Mouse (Mus musculus) hindbrain, embryonic 14.5 days (tissue): ENCODE measurements at regions not wholly inside any gene's neighbourhood (a gene's known extent, or its start where the extent isn't known, plus 50 kb on each side); places are given as distances from the start of the nearest gene placed in this dataset.

ENCODE experiments used
- ATAC-seq: fragments of 200-750 bp; cut with Nextera tagmentation; 2 replicates; pipeline ENCODE4 v1.8.0; 2017; ENCODE audit warnings: moderate number of reproducible peaks, mild to moderate bottlenecking, moderate TSS enrichment, moderate library complexity; ENCODE audit not compliant: low FRiP score
- DNase-seq: peaks from one replicate; pipeline ENCODE4 v3.0.0-alpha.2; 2015; ENCODE audit warnings: low spot score
- H3K27ac ChIP-seq: fragments of 300-500 bp; sonication (generic); 2 replicates; pipeline ENCODE4 v1.5.1; 2014; ENCODE audit warnings: mild to moderate bottlenecking, moderate library complexity
- H3K27me3 ChIP-seq: fragments of 300-500 bp; sonication (generic); 2 replicates; pipeline ENCODE4 v1.6.1; 2014; ENCODE audit warnings: mild to moderate bottlenecking, low read length, mixed read lengths; ENCODE audit not compliant: control insufficient read depth, insufficient read depth
- H3K36me3 ChIP-seq: fragments of 300-500 bp; sonication (generic); replicated peaks from 2 replicates; pipeline ENCODE4 v1.6.1; 2014; ENCODE audit not compliant: control insufficient read depth, insufficient read depth
- H3K4me1 ChIP-seq: fragments of 300-500 bp; sonication (generic); replicated peaks from 2 replicates; pipeline ENCODE4 v1.6.1; 2014; ENCODE audit warnings: antibody characterized with exemption, low read length, mixed read lengths; ENCODE audit not compliant: control insufficient read depth, insufficient read depth
- H3K4me2 ChIP-seq: fragments of 300-500 bp; sonication (generic); replicated peaks from 2 replicates; pipeline ENCODE4 v1.6.1; 2014; ENCODE audit warnings: mild to moderate bottlenecking, moderate library complexity
- H3K4me3 ChIP-seq: fragments of 300-500 bp; sonication (generic); replicated peaks from 2 replicates; pipeline ENCODE4 v1.5.1; 2014; ENCODE audit warnings: mild to moderate bottlenecking, low read length
- H3K9ac ChIP-seq: fragments of 300-500 bp; sonication (generic); 2 replicates; pipeline ENCODE4 v1.6.1; 2014
- H3K9me3 ChIP-seq: fragments of 300-500 bp; sonication (generic); 2 replicates; pipeline ENCODE4 v1.6.1; 2016; ENCODE audit warnings: low read length; ENCODE audit not compliant: control insufficient read depth
- WGBS: fragments of 180-500 bp; shearing (Covaris S2); extraction: QIAGEN DNeasy Blood & Tissue Kit; methylation state at CpG from one replicate; pipeline ENCODE4 v1.1.7; 2014; 5-methylcytosine and 5-hydroxymethylcytosine counted together

DNA sequence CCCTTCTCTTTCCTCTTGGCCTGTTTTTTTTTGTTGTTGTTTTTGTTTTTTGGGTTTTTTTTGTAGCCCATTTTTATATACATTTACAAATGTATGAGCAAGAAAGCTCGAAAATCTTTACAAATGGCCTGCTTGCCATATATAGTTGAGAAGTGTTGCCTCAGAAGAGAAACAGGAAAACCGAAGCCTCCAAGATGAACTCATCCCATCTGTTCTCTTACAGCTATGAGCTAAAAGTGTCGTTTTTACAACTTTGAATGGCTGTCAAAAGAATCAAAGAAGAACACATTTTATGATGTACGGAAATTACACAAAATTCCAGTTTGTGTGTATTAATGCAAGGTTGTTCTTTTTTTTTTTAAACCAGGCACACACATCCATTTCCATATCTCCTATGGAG, 342.0 kb upstream of the Klf4 start:
- no peaks in the 10 kb centered on the region for H3K27me3 ChIP-seq
- ATAC-seq (no peak), DNase-seq (no peak)
- H3K9me3 ChIP-seq, result no peaks in the 10 kb centered on the region
- H3K27ac ChIP-seq, result no peak overlapping the region
- H3K4me1 ChIP-seq, result no peaks in the 10 kb centered on the region
- WGBS, result 90% methylated on average over 4 of the region's 4 CpGs
- H3K9ac ChIP-seq, result no peak overlapping the region
- H3K4me2 ChIP-seq, result no peak overlapping the region
- H3K36me3 ChIP-seq, result no peaks in the 10 kb centered on the region
- H3K4me3 ChIP-seq, result no peak overlapping the region

DNA sequence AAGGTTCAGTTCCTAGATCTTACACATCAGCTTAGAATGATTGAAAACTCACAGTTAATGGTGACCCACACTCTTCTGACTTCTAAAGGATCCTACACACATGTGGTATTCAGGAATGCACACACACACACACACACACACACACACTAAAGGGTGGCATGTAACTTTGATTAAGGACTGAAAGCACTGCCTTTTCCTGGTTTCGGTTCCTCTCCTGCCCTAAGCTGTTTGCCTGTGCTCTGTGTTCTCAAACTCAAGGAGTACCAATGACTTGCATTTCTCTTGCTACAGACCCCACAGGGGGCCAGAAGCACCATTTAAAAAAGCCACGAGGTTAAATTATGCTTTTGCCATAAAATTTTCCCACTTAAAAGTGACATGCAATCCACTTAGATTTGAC, 327.8 kb upstream of the Klf4 start:
- no peak for ATAC-seq
- Histone ChIP-seq H3K27me3 (no peaks in the 10 kb centered on the region), H3K4me2 (no peak overlapping the region), H3K27ac (no peak overlapping the region), H3K4me1 (no peaks in the 10 kb centered on the region), H3K9ac (no peak overlapping the region), H3K9me3 (no peaks in the 10 kb centered on the region), H3K4me3 (no peak overlapping the region), H3K36me3 (no peaks in the 10 kb centered on the region)
- whole genome bisulfite sequencing, result 74% methylated on average over 2 of the region's 2 CpGs
- DNase-seq, result no peak

DNA sequence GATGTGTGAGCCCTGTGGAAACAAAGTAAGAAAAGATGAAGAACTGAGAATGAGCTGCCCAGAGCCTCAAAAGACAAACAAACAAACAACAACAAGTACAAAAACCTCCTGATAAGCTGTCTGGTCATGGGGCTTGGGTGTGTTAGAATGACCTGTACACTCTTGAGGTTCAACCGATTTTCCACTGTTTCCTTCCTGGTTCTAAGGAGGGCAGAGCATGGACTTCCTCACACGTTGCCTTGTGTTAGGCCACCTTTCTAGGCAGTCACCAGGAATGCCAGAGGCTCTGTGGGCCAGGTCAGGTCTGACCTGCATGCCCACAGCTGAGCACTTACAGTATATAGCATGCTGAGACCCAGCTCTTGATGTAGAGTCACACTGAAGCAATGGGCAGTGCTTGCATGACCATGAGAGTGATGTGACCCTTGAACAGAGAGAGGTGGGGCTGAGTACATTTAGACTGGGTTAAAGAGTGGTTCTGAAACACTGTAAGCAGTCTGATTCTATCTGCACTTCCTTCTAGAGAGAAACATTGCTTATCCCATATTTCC, 327.0 kb upstream of the Klf4 start:
- Histone ChIP-seq H3K27me3 (no peaks in the 10 kb centered on the region), H3K4me3 (no peak overlapping the region), H3K9ac (no peak overlapping the region), H3K4me1 (no peaks in the 10 kb centered on the region), H3K27ac (no peak overlapping the region), H3K36me3 (no peaks in the 10 kb centered on the region), H3K4me2 (no peak overlapping the region), H3K9me3 (no peaks in the 10 kb centered on the region)
- WGBS, result 89% methylated on average over 2 of the region's 2 CpGs
- DNase-seq (no peak), ATAC-seq (no peak)

- Histone ChIP-seq H3K4me1 (no peaks in the 10 kb centered on the region), H3K4me3 (no peak overlapping the region), H3K9ac (no peak overlapping the region), H3K36me3 (no peaks in the 10 kb centered on the region), H3K9me3 (no peaks in the 10 kb centered on the region), H3K27me3 (no peaks in the 10 kb centered on the region), H3K27ac (no peak overlapping the region), H3K4me2 (no peak overlapping the region)
- ATAC-seq, result no peak
- WGBS, result 100% methylated on average over 1 of the region's 1 CpGs
- DNase-seq, result no peak
Observed at GRCm38 (mm10) chr4:55851430-55851829, 319.2 kb upstream of the Klf4 start.

DNA sequence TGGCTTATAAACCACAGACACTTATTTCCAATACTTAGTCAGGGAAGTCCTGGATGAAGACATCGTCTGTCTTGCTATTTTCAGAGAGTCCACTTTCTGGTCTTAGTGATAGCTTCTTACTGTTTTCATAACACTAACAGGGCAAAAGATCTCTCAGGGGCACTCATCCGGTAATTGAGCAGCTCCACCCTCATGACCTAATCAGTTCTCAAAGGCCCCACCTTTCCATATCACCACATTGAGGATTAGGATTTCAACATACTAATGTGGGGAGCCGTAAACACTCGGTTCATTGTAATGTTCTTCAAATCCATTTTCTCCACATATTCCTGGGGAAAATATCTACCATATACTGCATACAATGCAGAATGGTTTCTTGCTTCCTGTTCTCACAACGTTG, 318.8 kb upstream of the Klf4 start:
- DNase-seq (no peak), ATAC-seq (no peak)
- no peaks in the 10 kb centered on the region for H3K9me3 ChIP-seq
- no peaks in the 10 kb centered on the region for H3K4me1 ChIP-seq
- 87% methylated on average over 5 of the region's 5 CpGs for WGBS
- H3K4me2 ChIP-seq, result no peak overlapping the region
- no peaks in the 10 kb centered on the region for H3K27me3 ChIP-seq
- no peak overlapping the region for H3K27ac ChIP-seq
- no peak overlapping the region for H3K4me3 ChIP-seq
- H3K9ac ChIP-seq, result no peak overlapping the region
- no peaks in the 10 kb centered on the region for H3K36me3 ChIP-seq

DNA sequence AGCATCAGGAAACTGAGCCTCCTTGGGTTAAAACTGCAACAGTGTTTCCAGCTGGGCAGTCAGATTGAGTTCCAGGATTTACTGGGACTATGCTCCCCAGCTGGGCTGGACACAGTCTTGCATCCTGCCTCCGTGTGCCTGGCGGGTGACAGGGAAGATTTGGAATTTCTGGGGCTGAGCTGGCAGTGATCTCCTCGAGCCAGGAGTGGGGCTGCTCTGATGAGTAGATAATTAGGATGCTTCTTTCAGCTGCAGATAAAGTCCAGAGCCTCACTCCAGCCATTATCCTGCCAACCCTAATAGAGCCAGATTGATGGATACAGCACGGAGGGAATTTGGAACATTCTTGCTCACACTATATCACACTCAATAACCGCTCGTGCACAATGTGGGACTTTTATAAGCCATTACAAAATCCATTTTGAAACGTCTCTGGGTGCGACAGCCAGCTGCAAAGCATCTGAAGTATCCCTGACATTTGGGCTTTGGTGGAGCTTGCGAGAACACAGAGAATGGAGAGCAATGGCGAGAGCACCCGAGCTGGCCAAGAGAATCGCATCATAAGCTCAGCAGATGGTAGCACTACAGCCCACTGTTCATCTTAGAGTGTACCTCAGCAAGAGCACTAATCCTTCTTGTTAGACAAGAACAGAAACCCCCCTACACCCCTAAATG, 311.6 kb upstream of the Klf4 start:
- H3K27me3 ChIP-seq, result no peaks in the 10 kb centered on the region
- H3K4me3 ChIP-seq, result no peak overlapping the region
- H3K9me3 ChIP-seq, result no peaks in the 10 kb centered on the region
- 56% methylated on average over 12 of the region's 12 CpGs for WGBS
- DNase-seq (no peak), ATAC-seq (no peak)
- no peaks in the 10 kb centered on the region for H3K4me1 ChIP-seq
- no peaks in the 10 kb centered on the region for H3K36me3 ChIP-seq
- no peak overlapping the region for H3K27ac ChIP-seq
- no peak overlapping the region for H3K9ac ChIP-seq
- no peak overlapping the region for H3K4me2 ChIP-seq

DNA sequence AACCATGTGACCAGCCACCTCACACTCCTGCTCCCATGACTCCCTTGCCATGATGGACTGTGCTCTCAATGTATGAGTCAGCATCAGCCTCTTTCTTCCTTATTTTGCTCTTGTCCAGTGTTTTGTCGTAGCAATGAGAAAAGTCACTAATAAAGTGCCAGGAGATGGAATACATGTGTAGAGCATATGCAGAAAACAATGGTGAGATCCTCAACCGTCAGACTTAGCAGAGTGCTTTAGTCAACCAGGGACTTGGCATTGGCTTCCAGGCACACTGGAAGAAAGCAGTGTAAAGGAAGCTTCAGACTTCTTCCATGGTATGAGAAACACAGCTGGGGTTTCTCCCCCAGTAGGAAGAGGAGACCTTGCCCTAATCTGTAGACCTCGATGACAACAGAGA, 306.3 kb upstream of the Klf4 start:
- DNase-seq, result no peak
- H3K4me1 ChIP-seq, result no peaks in the 10 kb centered on the region
- no peak overlapping the region for H3K9ac ChIP-seq
- H3K4me3 ChIP-seq, result no peak overlapping the region
- no peaks in the 10 kb centered on the region for H3K9me3 ChIP-seq
- no peak overlapping the region for H3K27ac ChIP-seq
- no peak overlapping the region for H3K4me2 ChIP-seq
- H3K27me3 ChIP-seq, result no peaks in the 10 kb centered on the region
- no peak for ATAC-seq
- WGBS, result 87% methylated on average over 3 of the region's 3 CpGs
- H3K36me3 ChIP-seq, result no peaks in the 10 kb centered on the region

DNA sequence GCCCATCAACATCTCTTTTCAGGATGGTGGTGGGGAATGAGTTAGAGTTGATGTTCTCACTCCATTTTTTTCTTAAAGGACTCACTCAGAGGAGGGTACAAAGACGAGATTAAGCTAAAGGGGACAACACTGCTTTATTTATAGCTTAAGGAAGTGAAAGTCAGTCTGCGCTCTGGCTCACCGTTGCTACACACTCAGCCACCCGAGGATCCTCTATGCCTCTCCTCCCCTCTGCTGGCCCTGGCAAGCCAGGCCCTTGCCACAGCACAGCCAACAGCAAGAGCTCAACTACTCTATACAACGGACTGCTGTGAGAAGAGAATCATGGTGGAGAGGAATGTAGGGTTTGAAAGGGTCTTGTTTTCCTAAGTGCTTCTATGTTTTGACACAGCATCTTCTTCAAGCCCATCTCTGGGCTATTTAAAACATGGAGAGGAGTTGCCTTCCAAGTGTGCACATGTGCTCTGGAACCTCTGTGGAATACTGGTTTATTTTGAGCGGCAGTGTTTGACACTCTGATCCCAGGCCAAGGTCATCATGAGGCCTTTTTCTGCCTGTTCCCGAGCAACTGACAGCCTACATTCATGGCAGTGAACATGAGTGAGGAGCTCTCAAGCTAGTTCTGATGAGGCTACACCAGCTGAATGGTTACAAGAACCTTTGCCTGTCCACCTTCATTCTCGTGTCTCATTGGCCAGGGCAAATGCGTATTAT, 291.9 kb upstream of the Klf4 start:
- 82% methylated on average over 9 of the region's 9 CpGs for WGBS
- H3K4me1 ChIP-seq, result no peaks in the 10 kb centered on the region
- H3K4me2 ChIP-seq, result no peak overlapping the region
- H3K27me3 ChIP-seq, result no peaks in the 10 kb centered on the region
- H3K4me3 ChIP-seq, result no peak overlapping the region
- no peak overlapping the region for H3K27ac ChIP-seq
- no peak for DNase-seq
- H3K9me3 ChIP-seq, result no peaks in the 10 kb centered on the region
- no peaks in the 10 kb centered on the region for H3K36me3 ChIP-seq
- no peak overlapping the region for H3K9ac ChIP-seq
- ATAC-seq, result no peak

DNA sequence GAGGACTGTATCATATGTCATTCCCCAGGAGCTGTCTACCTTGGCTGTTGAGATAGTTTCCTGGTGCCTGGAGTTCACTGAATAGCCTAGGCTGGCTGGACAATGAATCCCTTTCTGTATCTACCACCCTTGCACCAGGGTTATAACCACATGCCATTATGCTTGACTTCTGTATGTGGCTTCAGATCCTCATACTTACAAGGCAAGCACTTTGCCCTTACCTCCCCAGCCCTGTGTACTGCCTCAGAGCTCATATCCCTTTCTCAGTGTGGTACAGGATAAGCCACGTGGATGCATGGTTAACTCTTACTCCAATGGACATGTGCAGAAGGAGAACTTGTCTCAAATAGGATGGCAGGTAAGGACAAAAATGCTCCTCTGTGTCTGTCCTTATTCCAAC, 291.3 kb upstream of the Klf4 start:
- no peak for DNase-seq
- H3K9ac ChIP-seq, result no peak overlapping the region
- 93% methylated on average over 1 of the region's 1 CpGs for WGBS

More for the DNA sequence above, 291.3 kb upstream of the Klf4 start:
- Histone ChIP-seq H3K27me3 (no peaks in the 10 kb centered on the region), H3K36me3 (no peaks in the 10 kb centered on the region), H3K4me3 (no peak overlapping the region), H3K4me2 (no peak overlapping the region), H3K27ac (no peak overlapping the region), H3K4me1 (no peaks in the 10 kb centered on the region), H3K9me3 (no peaks in the 10 kb centered on the region)
- ATAC-seq, result no peak
